Mouse (Mus musculus) embryo, embryonic 10.5 days (tissue): ENCODE data around the gene Depdc7.

Experiments used
- DNase-seq: peaks from one replicate; pipeline ENCODE4 v3.0.0-alpha.2; 2015; ENCODE audit warnings: low spot score

Depdc7 gene

GRCm38 (mm10) chr2:104716279-104716678, 26.4 kb downstream of the Depdc7 start, which contains the start of gene Pin1rt1:
Gene Pin1rt1 (minus strand): TSS chr2:104716379.
- no peak for DNase-seq

- DNase-seq, result peak; percentile 5
Observed at GRCm38 (mm10) chr2:104714254-104714691, 28.4 kb downstream of the Depdc7 start.

GRCm38 (mm10) chr2:104712486-104712809, 30.2 kb downstream of the Depdc7 start:
- peak; percentile 79 for DNase-seq

- DNase-seq, result peak; percentile 72
Observed at GRCm38 (mm10) chr2:104711585-104712485, 30.8 kb downstream of the Depdc7 start, which contains the start of gene Tcp11l1. Gene Tcp11l1 (minus strand): TSS chr2:104712169.

GRCm38 (mm10) chr2:104710670-104711370, 31.9 kb downstream of the Depdc7 start:
- peak; percentile 45 for DNase-seq

GRCm38 (mm10) chr2:104709786-104710337, 32.8 kb downstream of the Depdc7 start:
- DNase-seq, result no peak

- DNase-seq, result no peak
Observed at GRCm38 (mm10) chr2:104704355-104704754, 38.3 kb downstream of the Depdc7 start.

GRCm38 (mm10) chr2:104703158-104703557, 39.5 kb downstream of the Depdc7 start:
- no peak for DNase-seq

- DNase-seq, result no peak
Observed at GRCm38 (mm10) chr2:104699659-104700058, 43.0 kb downstream of the Depdc7 start.

- no peak for DNase-seq
Observed at GRCm38 (mm10) chr2:104692551-104692950, 50.1 kb downstream of the Depdc7 start.

- no peak for DNase-seq
Observed at GRCm38 (mm10) chr2:104690720-104691119, 52.0 kb downstream of the Depdc7 start.

- DNase-seq, result no peak
Observed at GRCm38 (mm10) chr2:104688724-104689123, 54.0 kb downstream of the Depdc7 start.

GRCm38 (mm10) chr2:104688321-104688720, 54.4 kb downstream of the Depdc7 start:
- no peak for DNase-seq

- no peak for DNase-seq
Observed at GRCm38 (mm10) chr2:104687261-104687660, 55.4 kb downstream of the Depdc7 start.

- peak; percentile 93 for DNase-seq
Observed at GRCm38 (mm10) chr2:104685418-104685817, 57.3 kb downstream of the Depdc7 start.

GRCm38 (mm10) chr2:104684771-104685170, 57.9 kb downstream of the Depdc7 start:
- DNase-seq, result no peak

- no peak for DNase-seq
Observed at GRCm38 (mm10) chr2:104677326-104677725, 65.4 kb downstream of the Depdc7 start.
